Mouse (Mus musculus) cerebellum, postnatal 25 days (tissue): ENCODE results near the gene Rag2.
A peak's percentile ranks its signal among the peaks of the same experiment; 100 is the strongest.

Source experiments
- DNase-seq, 2 experiments: peaks; one replicate each; pipeline ENCODE4 v3.0.0; 2021; ENCODE audit warnings: mixed read lengths in 2 of 2

The Rag2 gene

DNA sequence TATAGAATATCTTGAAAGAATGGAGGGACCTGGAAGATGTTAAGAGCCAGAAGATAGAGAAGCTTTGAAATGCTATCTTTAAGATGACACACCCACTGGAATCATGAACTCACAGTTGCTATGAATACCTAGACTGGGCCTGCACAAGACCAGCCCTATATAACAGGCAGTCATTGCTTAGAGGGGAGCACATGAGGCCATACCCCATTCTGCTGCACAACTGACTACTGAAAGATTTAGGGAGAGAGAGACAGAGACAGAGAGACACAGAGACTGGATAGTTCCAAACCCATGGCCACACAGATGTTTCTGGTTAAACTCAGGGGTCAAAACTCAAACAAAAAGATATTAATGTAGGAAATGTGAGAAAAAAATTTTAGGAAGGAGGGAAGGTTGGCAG, 2.7 kb downstream of the Rag2 start:
- no peak for DNase-seq

DNA sequence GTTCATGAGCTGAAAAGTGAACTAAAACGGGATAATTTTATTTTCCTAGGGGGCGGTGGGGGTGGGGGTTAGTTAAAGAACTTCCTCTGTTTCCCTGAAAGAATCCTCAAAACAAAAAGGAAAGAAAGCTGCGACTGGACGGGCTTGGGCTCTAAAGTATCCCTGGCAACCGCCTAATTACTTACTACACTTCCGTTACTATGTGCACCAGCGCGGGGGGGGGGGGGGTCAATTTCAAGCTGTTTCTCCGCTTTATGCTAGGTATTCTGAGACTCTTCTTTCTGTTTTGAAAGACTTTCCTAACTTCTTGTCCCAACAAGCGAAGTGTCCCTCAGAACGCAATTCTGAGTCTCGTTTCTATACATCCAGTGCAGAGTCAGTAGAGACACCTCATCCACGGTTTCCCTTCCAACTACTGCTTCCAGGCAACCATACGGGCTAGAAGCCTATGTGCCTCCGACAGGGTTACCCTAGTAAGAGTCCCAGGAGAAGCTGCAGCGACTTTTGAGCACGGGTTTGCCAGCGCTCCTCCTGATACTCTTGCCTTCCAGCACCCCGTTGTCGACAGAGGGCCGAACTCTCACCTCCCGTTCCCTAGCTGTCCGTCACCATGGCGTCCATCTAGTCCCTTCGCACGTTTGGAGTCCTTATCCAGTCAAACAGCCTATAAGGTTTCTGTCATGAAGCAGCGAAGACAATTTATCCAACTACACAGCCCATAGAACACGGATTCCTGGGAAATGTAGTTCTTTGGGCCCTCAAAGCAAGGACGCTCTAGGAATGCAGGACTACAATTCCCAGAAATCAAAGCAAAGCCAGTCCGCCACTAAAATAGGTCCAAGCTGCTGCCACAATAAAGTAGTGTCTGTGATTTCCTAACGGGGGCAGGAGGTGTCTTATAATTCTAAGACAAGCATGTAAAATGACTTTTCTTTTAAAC, 4.0 kb downstream of the Rag2 start:
- DNase-seq: peak; percentile 79 to 87

DNA sequence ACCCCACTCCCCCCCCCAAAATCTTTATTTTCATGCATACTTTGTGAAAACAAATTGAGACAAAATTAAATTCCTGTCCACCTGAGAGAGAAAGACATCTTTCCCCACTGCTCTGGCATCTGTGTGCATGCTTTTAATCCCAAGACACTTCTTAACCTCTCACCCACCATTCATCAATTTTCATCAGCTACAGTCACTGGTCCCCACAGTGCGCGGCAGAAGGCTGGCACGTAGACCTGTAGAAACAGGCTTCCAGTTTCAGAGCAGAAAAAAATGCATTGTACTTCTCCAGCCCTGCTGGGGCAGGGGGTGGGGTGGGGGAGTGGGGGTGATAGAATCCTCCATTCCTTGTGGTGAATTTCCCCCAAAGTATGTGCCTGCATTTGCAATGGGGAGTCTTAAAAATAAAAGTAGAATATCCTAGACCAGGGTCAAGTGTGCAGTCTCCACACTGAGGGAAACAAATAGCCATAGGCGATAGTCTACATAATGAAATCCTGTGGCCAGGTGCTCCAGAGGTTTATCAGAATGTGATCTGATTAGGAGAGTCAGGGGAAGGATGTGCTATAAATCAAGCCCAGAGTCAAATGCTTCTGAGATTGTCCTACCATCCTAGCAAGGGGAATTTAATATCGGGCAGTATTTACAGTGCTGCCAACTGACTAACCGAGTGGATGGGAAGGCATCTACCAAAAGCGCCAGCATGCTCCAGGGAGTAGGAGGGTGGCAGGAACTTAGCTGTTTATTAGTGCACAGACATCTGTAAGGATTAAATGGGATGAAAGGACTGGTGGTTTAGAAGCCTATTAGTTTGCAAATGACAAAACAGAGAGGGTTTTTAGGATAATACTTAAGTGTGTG, 14.7 kb downstream of the Rag2 start:
- no peak for DNase-seq

DNA sequence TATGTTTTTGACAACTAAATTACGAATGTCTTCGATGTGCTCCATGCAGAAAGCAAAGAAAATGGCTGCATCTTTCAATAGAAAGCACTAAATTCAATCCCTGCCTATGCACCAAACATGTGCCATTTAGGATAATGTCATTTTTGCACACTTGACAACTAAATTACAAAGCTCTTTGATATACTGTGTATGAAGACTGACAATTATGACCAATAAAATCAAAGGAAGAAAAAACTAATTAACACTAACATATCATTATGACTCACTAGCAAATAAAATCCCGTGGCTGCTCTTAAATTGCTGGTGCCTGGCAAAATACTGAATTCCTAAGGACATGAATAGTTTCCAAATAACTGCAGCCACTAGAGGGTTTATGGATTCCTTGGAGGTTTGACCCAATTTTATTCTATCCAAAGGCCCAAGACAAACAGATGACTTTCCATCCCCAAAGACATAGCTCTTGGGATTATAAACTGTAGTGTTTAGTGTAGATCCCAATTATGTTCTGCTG, 15.4 kb downstream of the Rag2 start:
- no peak for DNase-seq

DNA sequence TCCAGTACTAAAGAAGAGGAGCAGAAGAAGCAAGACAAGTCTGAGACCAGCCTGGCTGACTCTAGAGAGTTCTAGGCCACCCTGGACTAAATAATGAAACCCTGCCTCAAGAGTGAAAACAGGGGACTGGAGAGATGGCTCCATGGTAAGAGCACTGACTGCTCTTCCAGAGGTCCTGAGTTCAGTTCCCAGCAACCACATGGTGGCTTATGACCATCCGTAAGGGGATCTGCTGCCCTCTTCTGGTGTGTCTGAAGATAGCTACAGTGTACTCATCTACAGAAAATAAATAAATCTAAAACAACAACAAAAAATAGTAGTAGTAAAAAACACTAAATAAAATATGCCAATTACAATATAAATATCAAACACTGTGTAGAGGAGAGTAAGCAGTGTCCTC, 21.3 kb downstream of the Rag2 start:
- DNase-seq: no peak

DNA sequence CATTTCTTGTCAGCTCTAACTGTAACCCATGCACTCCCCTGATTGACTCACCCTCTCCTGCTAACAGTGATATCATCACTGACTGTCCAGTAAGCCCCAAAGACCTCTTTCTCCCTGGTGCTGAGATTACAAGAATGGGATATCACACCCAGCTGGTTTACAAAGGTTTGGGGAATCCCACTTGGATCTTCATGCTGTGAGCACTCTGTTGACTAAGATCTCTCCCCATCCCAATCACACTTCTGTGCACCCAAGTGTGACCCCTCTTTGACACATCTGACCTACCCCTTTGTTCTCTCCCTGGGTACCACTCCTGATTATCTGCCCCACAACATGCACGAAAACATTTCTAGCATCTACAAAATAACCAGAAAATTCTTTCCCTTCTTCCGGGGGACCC, 23.8 kb downstream of the Rag2 start:
- DNase-seq: peak in 1 of 2 experiments; percentile 17

DNA sequence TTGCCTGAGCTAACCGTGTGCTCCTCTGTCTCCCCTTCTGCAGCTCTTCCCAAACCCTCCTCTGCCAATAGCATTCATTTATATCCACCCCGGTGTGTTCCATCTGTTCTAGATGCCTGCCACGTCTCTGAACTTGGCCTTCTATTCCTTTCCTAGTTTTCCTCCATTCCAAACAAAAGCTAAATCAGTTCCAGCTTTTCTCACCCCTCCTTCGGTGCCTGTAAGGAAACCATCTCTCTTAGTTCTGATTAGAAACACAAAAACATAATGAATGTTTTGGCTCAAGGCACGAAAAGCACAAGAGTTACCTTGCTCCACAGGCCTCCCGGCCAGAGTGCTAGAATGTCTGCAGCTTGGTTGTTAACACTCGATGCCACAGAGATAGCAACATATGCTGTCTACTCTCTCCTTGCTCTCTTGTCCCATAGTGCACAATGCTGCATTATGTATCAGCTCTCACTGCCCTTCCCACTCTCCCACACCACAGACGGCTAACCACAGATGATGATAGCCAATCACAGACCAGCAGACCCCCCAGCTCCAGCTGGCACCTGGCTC, 24.7 kb downstream of the Rag2 start, which contains the start of the genes Rag1 and B230118H07Rik:
Gene Rag1 (minus strand): TSS at position 388 of the 558 bp plus-strand sequence.
Gene B230118H07Rik (minus strand): TSS at position 419 of the 558 bp plus-strand sequence.
- peak; percentile 76 to 78 for DNase-seq

DNA sequence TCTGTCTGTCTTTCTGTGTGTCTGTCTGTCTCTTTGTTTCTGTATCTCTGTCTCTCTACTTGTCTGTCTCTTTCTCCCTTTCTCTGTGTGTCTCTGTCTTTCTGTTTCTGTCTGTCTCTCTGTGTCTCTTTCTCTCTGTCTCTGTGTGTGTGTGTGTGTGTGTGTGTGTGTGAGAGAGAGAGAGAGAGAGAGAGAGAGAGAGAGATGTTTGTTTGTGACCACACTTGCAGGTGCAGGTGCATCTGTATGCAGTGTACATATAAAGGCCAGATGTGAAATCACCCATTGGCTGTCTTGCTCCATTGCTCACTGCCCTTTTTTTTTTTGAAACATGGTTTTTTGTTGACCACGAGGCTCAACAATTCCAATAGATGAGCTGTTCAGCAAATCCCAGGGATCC, 25.9 kb downstream of the Rag2 start:
- no peak for DNase-seq

DNA sequence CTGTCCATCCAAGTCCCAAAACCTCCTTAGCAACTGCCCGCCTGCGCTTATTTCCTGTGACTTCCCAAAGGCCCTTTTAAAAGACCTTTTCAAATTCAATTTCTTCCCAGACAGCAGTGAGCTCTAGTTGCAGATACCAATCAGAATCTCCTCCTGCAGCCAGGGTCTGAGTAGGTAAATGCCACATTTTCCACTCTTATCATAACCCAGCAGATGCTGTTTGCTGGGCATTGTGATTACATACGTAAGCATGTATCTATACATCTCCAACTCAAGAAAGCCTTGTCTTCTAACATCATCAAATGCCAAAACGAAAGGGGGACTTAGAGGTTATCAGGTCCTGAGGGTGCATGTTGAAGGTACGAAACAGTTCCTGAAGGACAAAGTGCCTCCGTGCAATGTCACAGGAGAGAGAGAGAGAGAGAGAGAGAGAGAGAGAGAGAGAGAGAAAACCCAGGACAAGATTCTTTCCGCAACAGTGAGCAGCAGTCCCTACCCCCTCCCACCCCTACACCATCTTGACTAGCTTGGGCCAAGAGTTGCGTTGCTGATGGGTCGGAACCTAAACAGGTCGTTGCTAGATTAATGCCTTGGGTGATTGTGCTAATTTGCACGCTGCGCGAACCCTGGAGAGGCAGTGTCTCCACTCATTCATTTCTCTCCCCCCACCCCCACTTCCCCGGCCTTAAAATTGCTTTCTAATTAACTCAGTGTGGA, 27.8 kb downstream of the Rag2 start:
- DNase-seq: peak in 1 of 2 experiments; percentile 23

DNA sequence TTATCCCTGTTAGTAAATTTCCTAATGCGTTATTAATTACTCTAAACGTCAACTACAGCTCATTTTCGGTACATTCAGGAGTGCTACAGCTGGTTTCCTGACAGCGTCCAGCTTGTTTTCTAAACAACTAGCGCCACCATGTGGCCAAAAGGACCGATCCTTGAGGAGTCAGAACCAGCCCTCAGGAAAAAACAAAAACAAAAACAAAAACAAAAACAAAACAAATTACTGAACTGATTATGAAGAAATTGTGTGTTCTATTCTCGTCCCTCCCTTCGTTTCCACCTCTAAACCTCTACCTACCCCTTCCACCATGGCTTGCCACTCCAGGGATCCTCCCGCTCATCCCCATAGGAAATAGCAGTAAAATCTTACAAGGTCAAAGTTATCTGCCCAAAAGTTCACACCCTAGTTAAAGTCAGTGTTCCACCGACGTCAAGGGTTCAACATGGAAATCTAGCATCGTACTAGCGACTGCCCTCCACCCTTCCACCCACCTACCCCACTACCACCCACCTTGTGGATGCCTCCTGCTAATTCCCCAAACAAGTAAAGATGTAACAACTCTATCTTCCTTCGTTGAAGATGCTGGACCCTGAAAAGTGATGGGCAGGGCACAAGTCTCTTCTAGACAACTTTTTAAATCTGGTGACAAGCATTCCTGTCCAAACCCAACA, 28.5 kb downstream of the Rag2 start:
- DNase-seq: peak; percentile 80 to 93

DNA sequence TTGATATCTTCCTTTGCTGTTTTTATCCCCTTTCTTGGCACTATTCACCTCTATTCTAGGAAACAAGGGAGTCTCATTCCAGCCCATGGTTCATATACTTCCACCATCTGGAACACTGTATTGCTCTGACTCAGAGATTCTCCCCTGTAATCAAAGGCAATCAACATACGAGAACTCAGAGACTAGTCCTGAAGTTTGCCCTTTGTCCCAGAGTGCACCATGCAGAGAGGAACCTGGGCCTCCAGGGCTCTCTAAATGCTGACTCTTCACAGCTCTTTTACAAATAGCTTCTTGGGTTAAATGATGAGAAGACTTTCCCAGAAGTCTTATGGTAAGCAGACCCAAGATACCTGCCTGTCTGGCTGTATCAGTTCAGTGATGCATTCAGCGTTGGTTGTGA, 36.0 kb downstream of the Rag2 start:
- DNase-seq: no peak

DNA sequence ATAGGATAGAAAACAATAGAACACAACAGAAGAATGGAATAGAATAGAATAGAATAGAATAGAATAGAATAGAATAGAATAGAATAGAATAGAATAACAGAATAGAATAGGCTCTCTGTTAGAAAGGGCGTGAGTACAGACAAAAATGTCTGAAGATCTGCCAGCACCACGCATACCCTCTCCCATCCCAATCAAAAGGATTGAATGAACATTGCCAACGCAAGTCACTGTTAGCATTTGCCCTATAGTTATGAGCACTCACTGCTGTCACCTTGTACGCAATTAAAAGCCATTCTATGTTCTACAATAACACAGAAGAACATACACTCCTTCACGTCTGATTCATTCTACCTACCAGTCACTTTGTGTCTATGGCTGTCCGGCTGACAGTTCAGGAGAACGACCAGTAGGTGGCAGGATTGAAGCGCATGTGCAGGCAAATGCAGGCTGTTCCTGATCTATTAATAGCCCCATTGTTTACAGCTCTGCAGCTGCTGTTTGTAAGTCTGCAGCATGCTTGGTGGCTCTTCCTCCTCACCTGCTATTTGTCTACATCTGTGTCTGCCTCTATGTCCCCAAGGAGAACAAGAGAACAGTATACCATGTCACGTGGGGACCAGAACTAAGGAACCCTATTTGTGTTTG, 40.7 kb downstream of the Rag2 start:
- DNase-seq: peak; percentile 77 to 86

DNA sequence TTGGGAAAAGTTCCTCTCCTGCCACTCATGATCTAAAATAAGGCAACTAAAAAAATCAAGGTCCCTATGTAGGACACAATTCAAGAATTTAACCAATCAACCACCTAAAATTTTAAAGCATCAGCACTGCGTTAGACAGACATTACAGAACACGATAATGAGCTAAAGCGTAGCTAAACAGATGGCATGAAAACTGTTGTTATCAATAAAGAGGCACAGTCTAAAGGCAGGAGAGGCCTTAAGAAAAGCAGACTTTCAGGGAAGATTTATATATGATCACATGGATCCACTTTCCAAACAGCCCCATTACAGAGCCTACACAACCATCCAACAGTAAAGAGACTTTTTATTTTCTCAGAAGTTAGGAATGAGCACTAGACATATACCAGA, 41.2 kb downstream of the Rag2 start:
- DNase-seq: no peak

DNA sequence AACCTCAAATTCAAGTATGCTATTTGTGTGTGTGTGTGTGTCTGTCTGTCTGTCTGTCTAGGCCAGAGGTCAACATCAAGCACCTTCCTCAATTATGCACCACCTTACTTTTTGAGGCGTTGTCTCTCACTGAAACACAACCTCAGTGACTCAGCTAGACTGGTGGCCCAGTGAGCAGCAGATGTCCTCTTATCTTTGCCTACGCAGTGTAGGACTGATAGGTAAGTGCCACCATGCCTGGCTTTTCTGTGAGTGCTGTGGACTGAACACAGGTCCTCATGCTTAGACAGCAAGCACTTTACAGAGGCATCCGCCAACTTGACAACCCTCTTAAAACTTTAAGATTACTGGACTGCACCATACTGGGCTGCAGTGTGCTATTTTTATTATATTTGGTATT, 44.2 kb downstream of the Rag2 start:
- no peak for DNase-seq

DNA sequence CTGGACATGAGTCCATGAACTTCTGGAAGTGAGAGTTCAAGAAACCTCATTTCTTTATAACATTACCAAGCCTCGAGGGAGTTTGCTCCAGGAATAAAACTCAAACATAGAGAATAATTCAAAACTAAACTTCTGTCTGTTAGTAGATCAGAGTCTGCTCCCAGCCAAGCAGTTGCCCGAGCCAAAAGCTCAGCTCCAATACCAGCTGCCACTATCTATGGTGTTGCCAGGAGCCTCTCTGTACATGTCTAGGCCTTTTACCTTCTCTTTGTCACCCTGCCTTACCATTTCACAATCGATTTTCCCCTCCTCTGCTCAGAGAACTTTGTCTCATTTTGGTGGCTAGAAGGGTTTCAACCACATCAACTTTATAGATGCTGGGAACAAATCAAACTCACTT, 49.0 kb downstream of the Rag2 start:
- peak; percentile 13 to 42 for DNase-seq

DNA sequence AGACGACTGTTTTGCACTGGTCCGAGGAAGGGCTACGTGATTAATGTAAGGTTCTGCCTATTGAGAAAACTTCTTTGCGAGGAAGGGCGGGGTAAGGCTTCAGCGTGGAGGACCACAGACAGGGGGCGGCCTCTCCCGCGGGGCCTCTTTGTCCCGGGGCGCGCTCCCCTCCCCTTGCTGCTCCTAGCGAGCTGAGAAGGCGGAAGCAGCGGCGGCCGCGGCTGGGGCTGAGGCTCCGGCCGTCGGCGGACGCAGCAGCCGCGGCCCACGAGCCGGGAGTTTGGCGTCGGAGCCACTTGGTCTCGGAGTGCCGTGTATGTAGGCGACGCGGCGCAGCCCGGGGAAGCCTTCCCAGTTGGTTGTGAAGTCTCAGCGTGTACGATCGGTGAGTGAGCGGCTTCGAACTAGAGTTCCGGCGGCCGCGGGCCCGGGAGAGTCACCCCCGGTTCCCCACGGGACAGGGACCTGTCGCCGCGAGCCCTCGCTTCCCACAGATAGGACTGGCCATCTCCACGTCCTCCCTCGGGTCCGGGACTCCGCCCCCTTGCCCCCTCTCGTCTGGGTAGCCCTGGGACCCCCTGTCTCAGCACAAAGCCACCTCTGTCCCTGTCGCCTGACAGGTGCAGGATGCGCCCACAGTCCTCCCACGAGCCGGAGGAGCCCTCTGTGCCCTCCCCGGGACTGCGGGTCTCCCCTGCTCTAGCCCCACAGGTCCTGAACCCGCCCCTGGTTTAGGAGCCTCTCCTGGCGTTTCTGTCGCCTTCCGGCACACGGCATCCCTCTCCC, 53.9 kb downstream of the Rag2 start, which contains the start of gene Traf6:
Gene Traf6 (plus strand): TSS at position 194 of the 786 bp plus-strand sequence.
- peak; percentile 78 to 87 for DNase-seq

DNA sequence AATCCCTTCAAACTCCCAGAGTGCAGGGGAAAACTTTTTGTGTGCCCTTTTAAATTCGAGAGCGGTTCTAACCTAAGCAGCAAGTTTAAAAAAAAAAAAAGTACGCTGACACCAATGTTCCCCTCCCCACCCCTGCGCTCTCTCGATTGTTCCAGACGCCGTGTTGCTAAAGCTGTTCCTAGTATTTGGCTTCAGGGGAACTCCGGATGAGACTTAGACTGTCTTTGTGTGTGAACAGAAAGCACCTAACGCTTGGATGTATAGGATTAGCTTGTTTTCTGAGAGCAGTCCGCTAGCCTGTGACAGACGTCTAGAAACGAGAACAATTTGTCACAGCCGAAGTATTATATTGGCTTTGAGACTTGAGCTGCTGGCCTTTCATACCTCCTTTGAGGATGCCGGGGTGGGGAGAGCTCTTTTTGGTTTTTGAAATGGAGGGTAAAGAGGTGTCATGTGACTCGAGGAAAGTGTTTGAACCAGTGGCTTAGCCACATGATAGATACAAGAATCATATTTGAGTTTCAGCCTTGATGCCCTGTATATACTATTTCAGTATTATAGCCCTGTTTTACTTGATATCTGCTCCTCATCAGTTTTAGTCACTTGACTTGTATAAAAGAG, 54.8 kb downstream of the Rag2 start:
- no peak for DNase-seq
